Mouse (Mus musculus): ENCODE measurements around the gene Gm7324.
"Not testable (repeated sequence)": the region's sequence is repeated elsewhere in the genome, so short reads cannot be mapped to it uniquely, and the experiment has no call there.

Gm7324 gene

DNA sequence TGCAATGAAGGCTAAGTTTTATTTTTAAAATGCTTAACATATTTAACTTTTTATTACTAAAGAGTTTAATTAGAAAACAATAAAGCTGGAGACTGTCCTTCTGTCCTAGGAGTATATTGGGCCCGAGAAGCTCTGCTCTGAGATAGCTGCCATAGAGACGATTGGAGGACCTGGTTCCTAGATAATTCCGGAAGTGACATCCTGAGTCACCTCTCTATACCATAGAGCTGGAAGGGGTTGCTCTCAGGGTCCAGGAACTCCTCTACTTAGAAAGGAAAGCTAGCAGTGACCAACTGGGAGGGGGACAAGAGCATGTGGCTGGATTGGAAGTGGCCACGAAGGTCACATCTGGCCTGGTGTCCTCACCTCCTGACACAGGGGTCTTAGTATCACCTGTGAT lies at the start of gene Gm7324:
TSS of gene Gm7324 (plus strand) at position 208 of the 400 bp plus-strand sequence.
- DNase-seq (ENCODE audit: low read depth, low spot score): not testable (repeated sequence)

DNA sequence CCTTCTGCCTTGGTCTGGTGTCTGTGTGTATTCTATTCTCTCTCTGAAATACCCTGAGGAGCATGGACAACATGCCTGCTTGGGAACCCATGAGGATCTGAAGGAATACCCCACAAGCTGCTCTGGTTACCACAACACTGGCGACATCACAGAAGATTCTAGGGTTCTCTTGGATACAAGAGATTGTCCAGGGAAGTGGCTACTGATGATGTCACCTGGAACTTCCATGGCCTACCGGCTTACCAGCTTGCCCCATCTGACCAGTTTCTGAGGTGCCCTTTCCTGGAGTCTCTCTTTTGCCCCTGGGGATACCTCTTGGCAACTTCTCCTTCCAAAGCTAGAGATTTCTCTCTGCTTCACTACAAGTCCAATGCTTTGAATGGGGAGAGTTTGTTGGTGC lies 20.5 kb upstream of the Gm7324 start, which contains the start of gene Gm8165:
TSS of gene Gm8165 (minus strand) at position 101 of the 400 bp plus-strand sequence.
- not testable (repeated sequence) for DNase-seq (ENCODE audit: low read depth, low spot score)

DNA sequence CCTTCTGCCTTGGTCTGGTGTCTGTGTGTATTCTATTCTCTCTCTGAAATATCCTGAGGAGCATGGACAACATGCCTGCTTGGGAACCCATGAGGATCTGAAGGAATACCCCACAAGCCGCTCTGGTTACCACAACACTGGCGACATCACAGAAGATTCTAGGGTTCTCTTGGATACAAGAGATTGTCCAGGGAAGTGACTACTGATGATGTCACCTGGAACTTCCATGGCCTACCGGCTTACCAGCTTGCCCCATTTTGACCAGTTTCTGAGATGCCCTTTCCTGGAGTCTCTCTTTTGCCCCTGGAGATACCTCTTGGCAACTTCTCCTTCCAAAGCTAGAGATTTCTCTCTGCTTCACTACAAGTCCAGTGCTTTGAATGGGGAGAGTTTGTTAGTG lies 29.8 kb downstream of the Gm7324 start, which contains the start of gene Gm16506:
TSS of gene Gm16506 (minus strand) at position 101 of the 400 bp plus-strand sequence.
- DNase-seq (ENCODE audit: low read depth, low spot score): not testable (repeated sequence)

DNA sequence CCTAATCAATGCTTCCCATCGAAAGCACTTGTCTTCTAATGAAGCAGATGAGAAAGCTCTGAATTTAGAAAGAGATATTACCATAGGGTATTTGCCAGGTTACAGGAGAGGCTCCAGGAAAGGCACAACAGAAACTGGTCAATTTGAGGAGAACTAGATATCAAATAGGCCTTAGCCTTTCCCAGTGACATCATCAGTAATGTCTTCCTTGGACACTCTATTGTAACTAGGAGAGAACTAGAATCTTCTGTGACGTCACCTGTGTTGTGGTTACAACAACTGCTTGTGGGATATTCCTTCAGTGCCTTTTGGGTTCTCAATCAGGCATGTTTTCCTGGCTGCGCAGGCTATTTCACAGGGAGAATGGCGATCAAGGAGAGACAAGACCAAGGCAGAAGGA lies 49.9 kb downstream of the Gm7324 start, which contains the start of gene Gm6526:
TSS of gene Gm6526 (plus strand) at position 301 of the 400 bp plus-strand sequence.
- DNase-seq (ENCODE audit: low read depth, low spot score): not testable (repeated sequence)
